Mouse (Mus musculus): ENCODE data around the gene Olfr633.
"Not testable (repeated sequence)": the region's sequence is repeated elsewhere in the genome, so short reads cannot be mapped to it uniquely, and the experiment has no call there.

The Olfr633 gene

DNA sequence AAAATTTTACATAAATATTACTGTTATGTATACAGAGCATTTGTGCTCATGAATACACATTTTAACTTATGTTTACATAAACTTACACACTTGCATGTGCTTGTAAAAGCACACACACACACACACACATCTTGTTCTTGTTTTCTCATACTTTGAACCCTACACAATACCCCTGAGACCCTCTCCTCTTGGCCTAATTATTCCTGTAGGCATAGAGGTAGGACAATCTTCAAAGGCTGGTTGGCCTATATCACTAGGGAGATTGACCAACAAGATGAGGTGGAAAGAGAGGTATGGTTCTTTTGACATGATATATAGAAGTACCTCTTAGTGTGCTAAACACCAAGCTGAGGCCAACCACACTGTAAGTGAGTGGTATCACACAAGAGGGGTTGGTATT, at the start of gene Olfr633:
TSS of gene Olfr633 (plus strand) at position 301 of the 400 bp plus-strand sequence.
- DNase-seq, result no peak

DNA sequence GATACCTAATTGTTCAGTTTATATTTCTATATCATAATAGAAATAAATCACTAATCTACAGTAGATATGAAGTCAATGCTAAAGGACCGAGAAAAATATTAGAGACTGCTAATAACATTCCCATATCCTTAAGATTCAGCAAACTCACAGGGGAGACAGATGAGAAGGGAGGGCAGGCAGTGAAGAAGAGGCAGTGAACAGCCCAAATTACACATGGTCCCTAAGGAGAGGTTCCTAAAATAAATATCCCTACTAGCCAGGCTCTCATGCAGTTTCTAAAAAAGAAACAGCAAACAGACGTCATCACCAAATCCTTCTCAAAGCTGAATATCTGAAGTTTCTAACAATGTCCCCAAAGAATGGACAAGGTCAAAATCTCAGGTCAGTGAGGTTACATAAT, 41.0 kb upstream of the Olfr633 start, which contains the start of gene Olfr65:
TSS of gene Olfr65 (plus strand) at position 301 of the 400 bp plus-strand sequence.
- DNase-seq, result no peak

DNA sequence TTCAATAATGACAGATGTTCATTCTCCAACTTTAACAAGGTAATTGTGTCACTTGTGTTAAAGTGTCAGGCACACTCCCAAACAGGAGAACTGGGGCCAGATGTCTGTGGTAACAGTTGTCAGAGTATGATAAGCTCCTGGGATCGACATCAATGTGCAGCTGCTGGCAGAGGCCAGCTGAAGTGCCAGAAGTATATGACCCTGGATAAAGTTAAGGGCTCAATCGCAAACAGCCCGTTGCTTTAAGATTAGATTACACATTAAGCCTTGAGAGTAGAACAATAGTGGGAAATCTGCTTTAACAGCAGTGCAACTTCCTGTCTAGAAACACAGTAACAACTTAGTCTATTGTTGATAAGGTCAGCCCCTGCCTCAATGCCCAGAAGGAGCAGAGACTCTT, 34.2 kb upstream of the Olfr633 start:
- no peak for DNase-seq

DNA sequence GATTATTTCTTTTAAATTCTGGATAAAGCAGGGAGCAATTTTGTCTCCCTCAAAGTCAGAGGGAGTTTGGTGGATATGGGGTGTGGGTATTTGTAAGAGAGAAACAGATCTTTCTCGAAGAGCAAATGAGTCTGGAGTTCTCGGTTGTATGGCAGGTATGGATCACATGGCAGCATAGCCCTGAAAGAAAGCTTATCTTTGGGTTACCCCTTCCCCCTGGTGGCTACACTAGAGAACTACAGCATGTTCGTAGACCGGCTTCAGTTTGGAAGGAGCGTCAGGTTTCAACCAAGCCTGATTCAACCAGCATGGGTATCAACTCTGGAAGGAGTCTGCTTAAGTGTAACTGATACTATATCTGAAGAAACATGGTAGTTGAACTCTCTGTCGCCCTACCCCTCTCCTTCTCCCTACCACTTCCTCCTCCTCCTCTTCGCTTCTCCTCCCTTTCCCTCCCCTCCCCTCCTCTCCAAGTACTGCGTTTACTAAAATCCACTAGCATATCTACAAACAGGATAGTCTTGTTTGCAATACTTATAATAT, 31.2 kb upstream of the Olfr633 start:
- no peak for DNase-seq

DNA sequence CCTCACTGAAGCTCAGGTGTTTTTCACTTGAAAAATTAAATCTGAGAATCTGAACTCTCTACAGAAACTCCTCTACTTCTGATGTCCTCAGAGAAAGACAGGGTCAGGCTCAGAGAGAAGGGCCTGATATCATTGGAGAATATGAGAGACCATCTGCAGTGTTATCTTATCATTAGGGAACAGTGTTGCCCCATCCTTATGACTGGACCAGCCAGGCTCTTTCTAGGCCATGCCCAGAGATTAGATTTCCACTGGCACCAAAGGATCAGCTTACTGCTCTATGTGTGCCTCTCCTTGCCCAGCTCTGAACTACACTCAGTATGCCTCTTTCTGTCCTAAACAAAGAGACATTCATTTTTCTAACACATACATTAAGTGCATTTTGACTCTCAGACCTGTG, 28.9 kb upstream of the Olfr633 start:
- DNase-seq, result no peak

- DNase-seq, result no peak
Measured at GRCm38 (mm10) chr7:103928525-103928924, 15.7 kb upstream of the Olfr633 start, which contains the start of gene Olfr631. Olfr631 (plus strand) TSS chr7:103928825.

- no peak for DNase-seq
Measured at GRCm38 (mm10) chr7:103934264-103934663, 10.0 kb upstream of the Olfr633 start, which contains the start of gene Olfr632. Olfr632 (plus strand) TSS chr7:103934347.

DNA sequence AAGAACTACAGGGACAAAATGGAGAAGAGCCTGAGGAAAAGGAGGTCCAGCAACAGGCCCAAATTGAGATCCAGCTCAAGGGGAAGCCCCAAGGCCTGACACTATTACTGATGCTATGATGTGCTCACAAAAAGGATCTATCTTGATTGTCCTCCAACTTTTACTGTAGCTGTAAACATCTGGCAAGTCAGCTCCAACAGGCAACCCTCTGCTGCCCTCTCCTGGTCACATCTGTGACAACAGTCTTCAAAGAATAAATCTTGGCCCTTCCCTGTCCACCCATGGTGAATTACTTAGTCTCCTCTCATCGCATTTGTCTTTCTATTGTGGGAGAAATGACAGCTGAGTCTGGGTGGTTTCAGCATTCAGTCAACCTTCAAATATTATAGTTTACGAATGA, 1.5 kb upstream of the Olfr633 start:
- no peak for DNase-seq

GRCm38 (mm10) chr7:103966873-103967272, 22.6 kb downstream of the Olfr633 start:
- not testable (repeated sequence) for DNase-seq

GRCm38 (mm10) chr7:103970852-103971251, 26.6 kb downstream of the Olfr633 start, which contains the start of gene Olfr635:
Olfr635 (plus strand) TSS chr7:103971152.
- no peak for DNase-seq

GRCm38 (mm10) chr7:103971782-103972181, 27.5 kb downstream of the Olfr633 start:
- DNase-seq, result no peak

DNA sequence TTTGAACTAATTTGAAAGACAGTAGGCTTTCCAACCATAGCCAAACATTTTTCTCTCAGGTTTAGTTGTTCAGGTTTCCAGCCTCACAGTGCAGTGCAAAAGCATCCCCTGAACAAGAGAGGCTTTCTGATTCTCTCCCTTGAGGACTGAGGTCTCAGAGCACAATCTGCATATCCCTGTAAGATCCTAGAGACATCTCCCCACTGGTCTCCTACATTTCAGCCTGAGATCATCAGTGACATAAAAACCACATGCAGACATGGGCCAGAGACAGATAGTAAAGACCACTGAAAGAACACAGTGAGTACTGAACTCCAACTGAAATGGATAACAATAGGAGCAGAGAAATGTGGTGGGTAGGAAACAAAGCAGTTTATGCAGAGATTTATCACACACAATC, 54.2 kb downstream of the Olfr633 start, which contains the start of gene Olfr638:
TSS of gene Olfr638 (plus strand) at position 301 of the 400 bp plus-strand sequence.
- DNase-seq, result no peak

All from kidney, adult 11 months (tissue).